Mouse (Mus musculus) cerebellum, adult 11-12 months (tissue): ENCODE measurements around the gene Iqgap2.

Source experiments
- DNase-seq: peaks from one replicate; pipeline ENCODE4 v3.0.0; 2022

The Iqgap2 gene

DNA sequence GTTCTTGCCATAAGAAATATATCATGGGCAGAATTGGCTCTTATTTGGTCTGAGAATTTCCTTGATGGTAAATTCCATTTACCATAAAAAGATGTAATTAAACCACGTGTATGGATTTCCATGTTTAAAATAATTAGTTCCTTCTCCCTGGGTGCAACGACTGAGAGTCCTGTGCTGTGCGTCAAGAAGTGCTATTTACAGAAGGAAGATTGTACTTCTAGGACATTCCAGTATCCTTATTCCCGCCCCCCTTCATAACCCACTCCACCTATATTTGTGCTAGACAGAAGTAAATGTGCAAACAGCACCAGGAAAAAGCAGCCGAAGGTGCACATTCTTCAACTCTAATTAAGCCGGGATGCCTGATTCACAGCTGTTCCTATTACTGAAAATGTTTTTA lies 65.5 kb downstream of the Iqgap2 start:
- DNase-seq, result no peak

- DNase-seq, result no peak
Observed at GRCm38 (mm10) chr13:95822918-95823317, 68.8 kb downstream of the Iqgap2 start.

GRCm38 (mm10) chr13:95820071-95820470 lies 71.7 kb downstream of the Iqgap2 start:
- no peak for DNase-seq

GRCm38 (mm10) chr13:95818941-95819340 lies 72.8 kb downstream of the Iqgap2 start:
- no peak for DNase-seq

GRCm38 (mm10) chr13:95813643-95814042 lies 78.1 kb downstream of the Iqgap2 start:
- no peak for DNase-seq

GRCm38 (mm10) chr13:95810796-95811195 lies 80.9 kb downstream of the Iqgap2 start:
- no peak for DNase-seq

DNA sequence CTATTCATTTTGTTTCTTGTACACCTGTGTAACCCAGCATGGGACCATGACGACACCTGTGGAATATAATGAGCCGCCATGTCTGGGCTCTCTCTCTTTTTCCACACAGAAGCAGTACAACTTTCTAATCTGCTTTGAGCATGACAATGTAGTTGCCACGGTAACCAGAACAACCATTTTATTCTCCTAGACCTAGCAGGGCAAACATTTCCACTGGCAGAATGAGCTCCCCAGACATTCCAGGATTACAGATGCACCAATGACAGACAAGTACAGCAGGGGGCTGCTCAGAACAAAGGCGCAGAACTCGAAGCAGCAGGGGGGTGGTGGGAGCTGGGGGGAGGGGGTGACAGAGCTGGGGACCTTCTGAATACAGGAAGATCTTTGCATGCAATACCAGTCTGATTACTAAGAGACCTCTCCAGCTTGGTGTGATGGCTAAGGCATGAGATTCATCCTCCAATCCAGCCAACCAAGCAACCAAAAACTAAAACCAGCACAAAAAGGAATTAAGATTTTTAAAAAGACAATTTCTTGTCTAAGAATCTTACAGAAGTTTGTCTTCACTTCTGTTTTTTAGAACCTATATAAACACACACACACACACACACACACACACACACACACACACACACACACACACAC lies 84.5 kb downstream of the Iqgap2 start:
- DNase-seq, result no peak

DNA sequence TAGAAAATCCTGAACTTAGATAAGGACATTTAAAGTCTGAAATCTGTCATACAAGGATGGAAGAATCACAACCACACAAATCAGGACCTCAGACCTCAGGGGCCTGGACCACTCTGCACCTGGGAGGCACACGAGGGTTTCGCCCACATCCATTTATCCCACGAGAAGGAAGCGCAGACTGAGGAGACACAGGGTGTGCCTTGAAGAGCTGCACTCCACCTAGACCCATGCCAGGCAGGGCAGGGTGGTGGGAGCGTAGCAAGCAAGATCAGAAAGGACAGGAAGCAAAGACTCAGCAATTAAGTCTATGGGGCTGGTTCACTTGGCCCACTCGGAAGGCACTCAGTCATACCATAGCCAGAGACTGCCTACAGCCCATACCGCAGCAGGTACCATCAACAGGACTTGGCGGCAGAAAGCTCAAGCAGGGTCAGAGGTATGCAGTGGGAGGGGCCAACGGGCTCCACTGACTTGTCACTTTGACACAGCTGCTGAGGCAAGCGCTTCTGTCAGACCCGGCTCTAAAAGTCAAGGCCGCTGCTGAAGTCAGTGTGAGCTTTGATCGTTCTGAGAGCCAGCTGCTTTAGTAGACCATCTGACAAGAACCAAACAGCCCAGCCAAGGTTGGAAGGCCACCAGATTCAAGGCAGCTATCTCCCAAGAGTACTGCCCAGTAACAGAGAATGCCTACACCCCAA lies 86.1 kb downstream of the Iqgap2 start:
- DNase-seq, result no peak

DNA sequence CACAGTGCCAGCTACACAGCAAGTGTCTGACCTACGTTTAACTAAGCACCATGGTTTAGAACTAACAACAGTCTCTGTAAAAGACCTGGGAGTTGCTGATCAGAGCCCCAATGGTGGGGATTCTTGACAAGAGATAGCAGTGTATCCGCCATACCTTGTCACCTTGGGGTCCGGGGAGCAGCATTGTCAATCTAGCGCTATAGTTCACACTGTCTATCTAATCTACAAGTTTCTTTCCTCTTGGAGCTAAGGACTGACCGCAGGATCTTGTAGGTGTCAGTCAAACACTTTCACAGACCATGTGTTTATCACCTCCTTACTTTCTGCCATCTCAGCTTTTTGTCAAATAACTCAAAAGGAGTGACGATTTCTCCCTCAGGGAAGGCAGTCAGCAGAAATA lies 87.6 kb downstream of the Iqgap2 start:
- no peak for DNase-seq

GRCm38 (mm10) chr13:95800925-95801324 lies 90.8 kb downstream of the Iqgap2 start:
- peak; percentile 42 for DNase-seq

GRCm38 (mm10) chr13:95799322-95799721 lies 92.4 kb downstream of the Iqgap2 start:
- DNase-seq, result no peak

DNA sequence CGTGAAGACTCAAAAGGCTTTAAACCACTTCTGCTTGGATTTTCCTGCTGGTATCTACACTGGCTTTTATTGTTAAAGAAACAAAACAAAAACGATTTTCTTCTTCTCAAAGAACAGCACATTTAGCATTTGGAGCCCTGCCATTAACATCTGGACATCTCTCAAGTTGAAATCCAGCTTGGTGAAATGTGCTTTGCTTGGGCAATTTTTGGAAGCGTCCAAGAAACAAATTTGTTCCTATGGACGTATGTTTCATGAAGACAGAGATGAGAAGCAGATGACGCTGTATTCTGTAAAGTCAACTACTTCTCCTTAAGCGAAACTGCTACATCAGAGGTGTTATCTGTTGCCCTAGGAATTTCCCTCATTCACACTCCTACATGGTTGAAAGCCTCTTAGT lies 93.0 kb downstream of the Iqgap2 start:
- DNase-seq, result no peak

DNA sequence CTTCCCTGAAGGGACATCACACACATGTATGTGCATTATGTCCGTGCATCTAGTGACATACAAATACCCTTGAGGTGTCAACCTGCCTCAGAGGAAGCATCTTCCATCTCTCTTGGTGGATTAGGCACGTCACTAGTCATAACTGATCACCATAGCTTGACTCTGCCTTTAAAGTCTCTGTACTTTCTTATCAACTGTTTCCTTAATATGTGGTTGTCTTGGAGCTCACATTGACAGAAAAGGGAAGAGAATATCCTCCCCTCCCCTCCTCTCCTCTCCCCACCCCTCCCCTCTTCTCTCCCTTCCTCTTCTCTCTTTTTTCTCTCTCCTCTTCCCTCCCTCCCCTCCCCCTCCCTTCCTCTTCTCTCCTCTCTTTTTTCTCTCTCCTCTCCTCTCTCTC lies 94.2 kb downstream of the Iqgap2 start:
- DNase-seq, result no peak

- DNase-seq, result no peak
Observed at GRCm38 (mm10) chr13:95794346-95794745, 97.4 kb downstream of the Iqgap2 start.

GRCm38 (mm10) chr13:95790883-95791282 lies 100.8 kb downstream of the Iqgap2 start:
- DNase-seq, result no peak

GRCm38 (mm10) chr13:95788631-95789376 lies 102.9 kb downstream of the Iqgap2 start:
- no peak for DNase-seq

DNA sequence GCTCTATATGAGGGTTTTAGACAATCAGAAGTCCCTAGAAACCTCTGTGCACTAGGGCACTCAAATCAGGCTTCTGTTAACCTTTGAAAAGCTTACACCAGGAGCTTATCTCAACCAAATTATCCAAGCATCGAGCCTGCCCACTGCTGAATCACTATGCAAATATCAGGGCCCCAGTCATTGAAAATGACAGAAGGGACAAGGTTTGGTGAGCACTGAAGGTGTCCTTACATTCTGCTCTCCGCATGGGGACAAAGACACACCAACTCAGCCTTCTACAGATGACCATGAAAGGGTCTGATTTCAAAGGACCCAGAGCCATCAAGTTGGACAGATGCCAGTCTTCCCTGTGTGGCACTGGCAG lies 108.8 kb downstream of the Iqgap2 start:
- no peak for DNase-seq

DNA sequence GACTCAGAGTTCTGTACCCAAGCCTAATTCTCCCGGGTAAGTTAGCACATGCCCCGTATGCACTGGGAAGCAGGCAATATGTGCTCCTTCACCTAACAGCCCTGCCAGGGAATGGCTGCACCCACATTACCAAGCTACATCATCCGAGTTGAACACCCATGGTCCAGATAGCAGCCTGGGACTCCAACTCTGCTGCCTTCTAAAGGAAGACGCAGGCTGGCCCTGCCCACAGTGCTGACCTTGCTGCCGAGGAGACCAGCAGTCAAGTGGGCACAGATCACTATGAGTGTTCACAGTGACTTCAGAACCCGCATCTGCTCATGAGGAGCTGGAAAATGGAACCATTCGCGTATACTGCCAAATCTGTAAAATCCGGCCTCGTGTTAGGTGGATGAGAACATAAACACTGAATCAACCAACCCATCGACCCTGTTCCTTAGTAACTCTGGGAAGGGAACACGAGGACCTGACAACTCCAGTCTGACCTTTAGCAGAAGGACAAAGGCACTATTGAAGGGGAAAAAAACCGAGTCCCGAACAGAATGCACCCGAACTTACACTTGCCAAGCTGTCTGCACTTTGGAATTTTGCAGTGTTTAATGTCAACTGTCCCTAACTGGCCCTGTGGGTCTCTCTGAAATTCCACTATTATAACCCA lies 109.3 kb downstream of the Iqgap2 start:
- DNase-seq, result no peak

GRCm38 (mm10) chr13:95780038-95780437 lies 111.7 kb downstream of the Iqgap2 start:
- no peak for DNase-seq

GRCm38 (mm10) chr13:95779261-95779660 lies 112.5 kb downstream of the Iqgap2 start:
- no peak for DNase-seq

GRCm38 (mm10) chr13:95778761-95779161 lies 113.0 kb downstream of the Iqgap2 start:
- no peak for DNase-seq

- DNase-seq, result peak; percentile 43
Observed at GRCm38 (mm10) chr13:95777651-95778391, 113.9 kb downstream of the Iqgap2 start.

GRCm38 (mm10) chr13:95777237-95777636 lies 114.5 kb downstream of the Iqgap2 start:
- peak; percentile 9 for DNase-seq
